Mouse (Mus musculus) adrenal gland (tissue): ENCODE measurements around the gene Golt1b.
"Not testable (repeated sequence)": the region's sequence is repeated elsewhere in the genome, so short reads cannot be mapped to it uniquely, and the experiment has no call there.

ENCODE experiments used
- intact Hi-C: fragments of 180-260 bp; cut with DNase I; formaldehyde crosslinking; loops from one replicate; pipeline ENCODE4 v1.15.1; 2025
- long read RNA-seq, 2 experiments: library from polyadenylated mRNA; unstranded; transcript quantifications; one replicate each; pipeline ENCODE4 v2.0.0; 2020; ENCODE audit warnings: borderline replicate concordance in 1 of 2; ENCODE audit not compliant: insufficient replicate concordance in 1 of 2

Gene Golt1b
- long read RNA-seq, experiment 1, transcript Golt1b-201 (5 exons, 2,818 nt) = major isoform, 17 of 41 reads
- long read RNA-seq, experiment 1, partial matches to known transcripts = 0 of 41 reads
- long read RNA-seq, experiment 1, other reads (novel, unspliced or antisense) = 24 of 41 reads
- long read RNA-seq, experiment 2, transcript Golt1b-201 (5 exons, 2,818 nt) = major isoform, 8 of 18 reads
- long read RNA-seq, experiment 2, partial matches to known transcripts = 2 of 18 reads
- long read RNA-seq, experiment 2, other reads (novel, unspliced or antisense) = 7 of 18 reads

DNA sequence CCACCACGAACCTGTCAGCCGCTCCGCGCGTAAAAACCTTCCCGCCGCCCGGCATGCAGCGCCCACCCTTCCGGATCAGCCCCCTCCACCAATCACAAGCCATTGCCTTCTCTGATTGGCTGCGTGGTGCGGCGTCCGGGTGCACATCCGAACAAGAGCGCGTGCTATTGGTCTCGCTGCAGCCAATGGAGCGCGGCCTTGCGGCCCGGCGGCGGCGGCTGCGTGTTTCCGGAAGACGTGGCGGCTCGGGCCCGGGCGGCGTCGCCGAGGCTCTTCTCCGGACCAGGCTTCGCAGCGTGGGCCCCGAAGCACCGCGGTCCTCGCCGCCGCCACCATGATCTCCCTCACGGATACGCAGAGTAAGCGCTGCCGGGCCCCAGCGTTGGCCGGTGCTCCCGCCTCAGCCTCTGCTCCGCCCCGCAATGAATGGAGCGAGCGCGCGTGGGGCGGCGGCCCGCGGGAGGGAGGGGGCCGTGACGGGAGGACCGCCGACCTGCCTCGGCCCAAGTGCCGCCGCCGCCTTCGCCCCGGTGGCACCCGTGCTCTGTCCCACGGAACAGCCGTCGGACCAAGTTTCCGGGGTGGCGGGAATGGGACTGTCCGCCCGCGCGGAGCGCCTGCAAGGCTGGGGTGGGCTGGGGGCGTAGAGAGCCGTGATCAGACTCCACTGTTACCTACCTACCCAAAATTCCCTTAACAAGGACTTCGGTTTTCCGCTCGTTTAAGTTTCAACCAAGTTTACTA, at the start of gene Golt1b, which contains the start of gene Recql:
Golt1b (plus strand) TSS at position 211 of the 744 bp plus-strand sequence.
Recql (minus strand) TSS at position 77 of the 744 bp plus-strand sequence.
- intact Hi-C loops = loop anchor here (5.0 to 10.0 kb wide), 3 partner anchors 40 to 370 kb away; partner anchors contain the start of genes Cmas and Pyroxd1

DNA sequence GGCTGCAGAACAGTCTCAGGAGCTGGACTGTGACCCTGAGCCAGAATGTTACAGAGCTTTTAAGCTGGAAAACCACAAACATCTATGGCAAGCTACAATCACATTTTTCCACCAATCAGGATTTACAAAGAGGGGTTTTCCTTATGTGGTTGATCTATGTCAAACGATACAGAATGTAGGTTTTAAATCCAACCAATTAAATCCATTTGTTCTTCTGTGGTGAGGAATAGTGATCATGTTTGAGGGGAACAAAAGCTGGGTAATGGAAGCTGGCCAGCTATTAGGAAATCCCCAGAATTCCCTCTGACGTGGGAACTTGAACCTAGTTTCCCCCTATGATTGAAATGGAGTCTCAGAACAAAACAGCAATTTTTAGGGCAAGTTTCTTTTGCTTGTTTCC, 48.1 kb upstream of the Golt1b start:
- intact Hi-C loops = no loop called here

GRCm38 (mm10) chr6:142339576-142339975, 47.4 kb upstream of the Golt1b start:
- intact Hi-C loops = no loop called here

GRCm38 (mm10) chr6:142343561-142343960, 43.5 kb upstream of the Golt1b start:
- intact Hi-C loops = loop anchor here (10.0 kb wide), 1 partner anchor 411 kb away; the partner anchor contains the start of gene Cmas

GRCm38 (mm10) chr6:142345440-142346038, 41.5 kb upstream of the Golt1b start, which contains the start of gene Pyroxd1:
Gene Pyroxd1, plus strand, starts transcription at chr6:142345654.
- intact Hi-C loops = loop anchor here (5.0 to 10.0 kb wide), 2 partner anchors 42 to 409 kb away; partner anchors contain the start of genes Cmas, Golt1b and Recql

DNA sequence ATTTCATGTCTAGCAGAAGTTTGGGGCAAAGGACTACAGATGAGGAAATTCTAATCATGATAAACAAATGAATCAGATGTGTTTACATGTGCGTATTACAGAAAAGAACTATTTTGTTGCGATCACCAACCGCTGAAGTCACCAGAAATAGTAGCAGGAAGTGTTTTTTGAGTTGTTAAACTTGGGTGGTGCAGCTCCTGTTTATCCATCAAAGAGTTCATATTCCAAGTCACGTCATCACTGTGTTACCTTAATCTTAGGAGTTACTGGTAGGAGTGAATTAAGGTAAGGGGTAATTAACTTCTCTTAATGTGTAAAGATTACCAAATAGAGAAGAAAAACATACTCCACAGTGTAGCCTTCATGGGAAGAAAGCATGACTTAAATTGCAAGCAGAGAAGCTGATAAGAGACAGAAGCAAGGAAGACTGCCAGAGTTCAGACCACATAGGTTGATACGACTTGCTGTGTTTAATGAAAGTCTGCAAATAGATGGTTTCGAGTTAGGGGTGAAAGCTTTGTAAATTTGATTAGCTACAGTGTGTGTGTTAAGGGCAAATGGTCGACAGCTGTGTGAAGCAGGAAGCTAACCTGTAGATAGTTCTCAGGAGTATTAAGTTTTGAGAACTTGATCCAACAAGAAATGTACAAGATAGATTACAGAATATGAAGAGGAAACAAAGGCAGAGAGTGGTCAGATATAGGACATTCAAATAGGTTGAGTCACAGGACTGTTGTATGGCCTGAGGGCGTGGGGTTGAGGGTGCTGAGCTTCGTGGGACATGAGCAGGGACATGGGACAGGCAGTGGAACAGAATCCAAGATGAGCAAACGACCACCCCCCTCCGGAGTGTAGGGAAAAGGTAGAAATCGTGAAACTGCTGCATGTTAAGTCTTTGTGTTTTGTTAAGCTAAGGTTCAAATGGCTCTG, 40.6 kb upstream of the Golt1b start:
- intact Hi-C loops = loop anchor here (5.0 to 10.0 kb wide), 2 partner anchors 41 to 408 kb away; partner anchors contain the start of genes Cmas, Golt1b and Recql

GRCm38 (mm10) chr6:142347431-142348385, 39.3 kb upstream of the Golt1b start:
- intact Hi-C loops = loop anchor here (5.0 to 10.0 kb wide), 2 partner anchors 40 to 407 kb away; partner anchors contain the start of genes Cmas, Golt1b and Recql

- intact Hi-C loops = not testable (repeated sequence)
Measured at GRCm38 (mm10) chr6:142352099-142352498, 34.9 kb upstream of the Golt1b start.

GRCm38 (mm10) chr6:142357106-142357505, 29.9 kb upstream of the Golt1b start:
- intact Hi-C loops = no loop called here

- intact Hi-C loops = no loop called here
Measured at GRCm38 (mm10) chr6:142362036-142362435, 25.0 kb upstream of the Golt1b start.

- intact Hi-C loops = no loop called here
Measured at GRCm38 (mm10) chr6:142363019-142363576, 23.9 kb upstream of the Golt1b start.

DNA sequence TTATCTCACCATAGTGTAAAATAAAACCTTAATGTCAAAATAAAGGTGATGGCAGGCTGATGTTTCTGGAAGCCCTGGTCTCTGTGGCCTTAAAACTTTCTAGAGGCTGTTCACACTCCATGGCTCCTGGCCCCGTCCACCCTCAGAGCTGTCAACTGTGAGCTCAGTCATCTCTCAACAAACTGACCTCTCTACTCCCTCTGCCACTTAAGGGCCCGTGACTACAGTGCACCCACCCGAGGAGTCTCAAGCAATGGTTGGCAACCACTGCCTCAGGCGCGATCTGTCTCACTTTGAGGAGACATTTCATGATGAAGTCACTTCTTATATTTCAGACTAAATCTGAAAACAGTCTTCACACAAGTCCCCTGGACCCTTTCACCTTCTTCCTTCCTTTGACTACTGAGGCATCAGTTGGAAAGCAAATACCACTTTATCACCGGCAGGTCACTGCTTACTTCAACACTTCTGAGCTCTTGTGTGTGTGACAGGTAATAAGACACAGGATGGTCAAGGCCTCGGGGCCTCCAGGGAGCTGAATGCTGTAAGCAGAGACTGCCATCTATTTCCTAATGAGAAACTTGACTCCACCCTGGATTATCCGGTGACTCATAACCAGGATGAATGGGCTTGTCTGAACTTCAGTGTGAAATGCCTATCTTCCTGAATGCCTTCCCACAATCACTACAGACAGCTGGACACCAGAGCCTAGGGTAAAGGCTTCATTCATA, 21.1 kb upstream of the Golt1b start:
- intact Hi-C loops = no loop called here

DNA sequence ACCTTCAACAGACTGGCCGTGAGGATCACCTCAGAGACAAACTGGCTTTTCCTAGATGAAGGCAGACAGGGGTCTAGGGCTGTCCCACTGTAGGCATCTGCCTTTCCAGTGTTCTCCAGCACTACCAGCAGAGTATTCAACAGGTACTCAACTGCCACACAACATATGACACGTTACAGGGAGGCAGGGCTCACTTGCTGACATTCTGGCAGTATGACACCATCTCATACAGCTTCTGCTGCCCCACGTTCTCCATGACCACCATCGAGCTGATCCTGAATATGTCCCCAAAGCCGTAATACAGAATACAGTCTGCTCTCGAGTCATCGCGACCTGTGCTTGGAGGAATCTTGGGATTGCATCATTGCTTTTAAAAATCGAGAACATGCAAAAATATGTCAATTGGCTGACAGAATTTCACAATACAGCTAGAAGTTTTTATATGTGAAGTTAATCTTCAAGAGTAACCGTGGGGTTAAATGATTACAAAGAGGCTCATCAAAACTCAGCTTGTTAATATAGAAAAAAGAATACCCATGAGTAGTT, 20.5 kb upstream of the Golt1b start:
- intact Hi-C loops = no loop called here

- intact Hi-C loops = no loop called here
Measured at GRCm38 (mm10) chr6:142367565-142367964, 19.5 kb upstream of the Golt1b start.

- intact Hi-C loops = no loop called here
Measured at GRCm38 (mm10) chr6:142369568-142369967, 17.5 kb upstream of the Golt1b start.

DNA sequence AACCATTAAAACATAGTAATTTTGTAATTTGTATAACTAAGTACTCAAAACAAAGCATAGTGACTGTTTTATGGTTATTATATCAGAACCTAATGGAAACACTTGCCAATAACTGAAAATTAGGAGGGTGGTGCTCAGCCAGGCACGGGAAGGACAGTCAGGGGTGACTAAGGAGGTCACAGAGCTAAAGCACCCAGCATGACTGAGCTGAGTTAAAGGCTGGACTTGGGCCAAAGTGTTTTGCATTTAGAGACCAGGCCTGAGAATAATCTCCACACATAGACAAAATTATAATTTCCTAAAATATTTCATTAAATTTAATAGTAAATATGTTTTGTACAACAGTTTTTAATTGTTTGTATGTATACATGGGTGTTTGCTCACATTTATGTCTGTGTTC, 9.9 kb upstream of the Golt1b start:
- intact Hi-C loops = no loop called here

DNA sequence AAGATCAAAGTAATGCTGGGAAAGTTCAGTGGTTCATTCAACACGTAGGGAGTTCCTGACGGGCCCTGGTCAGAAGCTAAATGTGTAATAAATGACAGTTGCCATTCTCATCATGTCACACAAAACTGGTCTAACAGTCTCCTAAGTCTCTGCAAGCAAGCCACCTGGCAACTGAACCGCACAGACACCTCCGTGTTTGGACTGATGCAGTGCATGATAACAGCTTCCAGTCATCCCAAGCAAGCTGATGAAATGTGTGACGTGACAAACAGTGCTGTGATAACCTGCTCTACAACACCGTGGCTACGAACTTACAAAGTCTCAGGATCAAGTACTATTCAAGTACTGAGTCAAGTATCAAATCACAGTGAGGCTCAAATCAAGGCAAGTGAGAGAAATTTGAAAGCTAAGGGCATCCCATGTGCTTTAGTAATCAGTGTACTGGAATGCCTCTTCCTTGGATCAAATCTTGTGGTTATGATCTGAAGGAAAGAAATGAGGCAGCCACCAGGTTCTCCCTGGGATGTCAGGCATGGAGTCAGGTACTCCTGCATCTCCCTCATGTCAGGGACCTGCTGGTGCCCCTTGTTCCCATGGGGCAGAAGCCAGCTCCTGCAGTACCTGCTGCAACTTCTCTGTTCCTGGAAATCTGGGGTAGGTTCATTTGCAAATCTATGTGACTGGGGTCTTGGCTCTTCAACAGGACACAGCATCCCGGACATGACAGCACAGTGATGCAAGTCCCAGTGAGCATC, 8.3 kb upstream of the Golt1b start:
- intact Hi-C loops = no loop called here
